ENCODE assay signal across 7 mouse cellular contexts in genomic region chr11:78245627-78246317, GRCm38 (mm10). TPM values are rescaled to one million over a fixed set of nuclear protein-coding genes. Genes with fewer than 3 reads are reported as not detected.
DNase-seq lines count a peak whose midpoint lies in the region; ATAC-seq lines count a peak whose summit lies in the region.

TSS of gene Sdf2 (plus strand) at chr11:78245746.
TSS of gene Supt6 (minus strand) at chr11:78245987.

- peak; percentile 92 for DNase-seq in adrenal gland, postnatal 10 days
- DNase-seq in embryonic facial prominence, embryonic 10.5 days (ENCODE audit: low spot score) = peak; percentile 91
- DNase-seq in kidney, adult 11 months = peak; percentile 91
- peak; percentile 92 for DNase-seq in limb, embryonic 10.5 days (ENCODE audit: low spot score)
- peak; percentile 86 for DNase-seq in spleen, adult 12 weeks (ENCODE audit: low spot score)

- WGBS in embryonic facial prominence, embryonic 10.5 days = under 1% methylated on average over 50 of the region's 50 CpGs
- WGBS in limb, embryonic 10.5 days = under 1% methylated on average over 50 of the region's 50 CpGs
- under 1% methylated on average over 50 of the region's 50 CpGs for WGBS in midbrain, embryonic 13.5 days

- peak within 1 kb of the TSS; percentile 92 for H3K4me2 ChIP-seq in midbrain, embryonic 13.5 days (replicated peaks)

- H3K36me3 ChIP-seq in embryonic facial prominence, embryonic 10.5 days (replicated peaks) = peaks cover 21% of the 10 kb centered on the region
- peaks cover 23% of the 10 kb centered on the region for H3K36me3 ChIP-seq in limb, embryonic 10.5 days
- peaks cover 7% of the 10 kb centered on the region for H3K36me3 ChIP-seq in midbrain, embryonic 13.5 days

- H3K4me1 ChIP-seq in embryonic facial prominence, embryonic 10.5 days = peaks cover 34% of the 10 kb centered on the region
- peaks cover 21% of the 10 kb centered on the region for H3K4me1 ChIP-seq in limb, embryonic 10.5 days
- peaks cover 53% of the 10 kb centered on the region for H3K4me1 ChIP-seq in midbrain, embryonic 13.5 days (replicated peaks)

- peak within 1 kb of the TSS; percentile 99 for H3K4me3 ChIP-seq in embryonic facial prominence, embryonic 10.5 days
- H3K4me3 ChIP-seq in limb, embryonic 10.5 days = peak within 1 kb of the TSS; percentile 96
- peak within 1 kb of the TSS; percentile 99 for H3K4me3 ChIP-seq in midbrain, embryonic 13.5 days (replicated peaks)

- H3K9ac ChIP-seq in midbrain, embryonic 13.5 days (replicated peaks) = peak within 1 kb of the TSS; percentile 93

- H3K27ac ChIP-seq in embryonic facial prominence, embryonic 10.5 days (replicated peaks) = peak within 1 kb of the TSS; percentile 89
- peak within 1 kb of the TSS; percentile 88 for H3K27ac ChIP-seq in limb, embryonic 10.5 days
- H3K27ac ChIP-seq in midbrain, embryonic 13.5 days = peak within 1 kb of the TSS; percentile 97

- peak; percentile 89 for ATAC-seq in granulocyte monocyte progenitor cell, adult 5-6 weeks (replicated peaks; ENCODE audit: poor library complexity, severe bottlenecking)
- peak; percentile 97 for ATAC-seq in midbrain, embryonic 13.5 days

- H3K9me3 ChIP-seq in embryonic facial prominence, embryonic 10.5 days = no peaks in the 10 kb centered on the region
- no peaks in the 10 kb centered on the region for H3K9me3 ChIP-seq in limb, embryonic 10.5 days (replicated peaks)
- H3K9me3 ChIP-seq in midbrain, embryonic 13.5 days = no peaks in the 10 kb centered on the region

- no peaks in the 10 kb centered on the region for H3K27me3 ChIP-seq in embryonic facial prominence, embryonic 10.5 days (replicated peaks; ENCODE audit: low read depth, poor library complexity, severe bottlenecking)
- no peaks in the 10 kb centered on the region for H3K27me3 ChIP-seq in limb, embryonic 10.5 days (ENCODE audit: low read depth, poor library complexity, severe bottlenecking)
- H3K27me3 ChIP-seq in midbrain, embryonic 13.5 days = no peaks in the 10 kb centered on the region

RNA-seq across cellular contexts. Expression of gene Sdf2, which starts in this region (rescaled TPM):
- total RNA-seq in adrenal gland, postnatal 10 days (2021) = 10 to 100 TPM; 67.9 to 68.2 TPM
- polyA plus RNA-seq in embryonic facial prominence, embryonic 10.5 days (2016; fragmentation: Nextera tagmentation; extraction: Ambion mirVana) = 43.5 and 44.9 TPM in 2 replicates
- total RNA-seq in granulocyte monocyte progenitor cell, adult 5-6 weeks (2014; fragmentation: Nextera tagmentation) = 76.9 and 79.6 TPM in 2 replicates
- total RNA-seq in granulocyte monocyte progenitor cell, adult 5-6 weeks (2017) = 41.4 and 48.8 TPM in 2 replicates
- 40.9 and 43.8 TPM in 2 replicates for polyA plus RNA-seq in limb, embryonic 10.5 days (2016; fragmentation: Nextera tagmentation; extraction: Ambion mirVana)
- polyA plus RNA-seq in midbrain, embryonic 13.5 days (2015; fragmentation: Nextera tagmentation; extraction: Ambion mirVana) = 78.7 and 81.1 TPM in 2 replicates

RNA-seq across cellular contexts. Expression of gene Supt6, which starts in this region (rescaled TPM):
- total RNA-seq in adrenal gland, postnatal 10 days (2021) = 10 to 100 TPM; 46.9 to 50.9 TPM
- 39.2 TPM in 2 replicates for polyA plus RNA-seq in embryonic facial prominence, embryonic 10.5 days (2016; fragmentation: Nextera tagmentation; extraction: Ambion mirVana)
- 39.3 and 42.7 TPM in 2 replicates for total RNA-seq in granulocyte monocyte progenitor cell, adult 5-6 weeks (2014; fragmentation: Nextera tagmentation)
- 35.2 and 41.1 TPM in 2 replicates for total RNA-seq in granulocyte monocyte progenitor cell, adult 5-6 weeks (2017)
- 38.2 and 41.6 TPM in 2 replicates for polyA plus RNA-seq in limb, embryonic 10.5 days (2016; fragmentation: Nextera tagmentation; extraction: Ambion mirVana)
- 30.3 and 30.8 TPM in 2 replicates for polyA plus RNA-seq in midbrain, embryonic 13.5 days (2015; fragmentation: Nextera tagmentation; extraction: Ambion mirVana)

Comparison
In these comparisons a context has a peak if more than half of its experiments do, and no peak if none do; other contexts are left out.
1. Peak in every context shown above with its lines: DNase-seq, ATAC-seq, H3K4me3 ChIP-seq and H3K27ac ChIP-seq.